Mouse (Mus musculus) kidney, adult 2 months (tissue): ENCODE measurements around the gene Ngfr.

Experiments
- CTCF ChIP-seq: fragments of 200-500 bp; conservative IDR thresholded peaks from 2 replicates; pipeline ENCODE4 v1.5.1; 2011; ENCODE audit warnings: low read depth, mild to moderate bottlenecking, control low read depth, low read length, moderate library complexity, mixed read lengths; ENCODE audit not compliant: insufficient read depth, insufficient read length
- POLR2A ChIP-seq: fragments of 200-500 bp; IDR thresholded peaks from one replicate; pipeline ENCODE4 v1.6.1; 2011; ENCODE audit warnings: low read depth, low read length, control low read depth

- TF ChIP-seq POLR2A (no peak), CTCF (no peak)
Measured at GRCm38 (mm10) chr11:95592691-95593090, 5.2 kb upstream of the Ngfr start.
